Mouse (Mus musculus): ENCODE data around the gene Prr15l. TPM values are rescaled to one million over a fixed set of nuclear protein-coding genes. Genes with fewer than 3 reads are reported as not detected.

The Prr15l gene
- 76.5 and 88.2 TPM in 2 replicates for polyA plus RNA-seq (2015; fragmentation: Nextera tagmentation; extraction: Ambion mirVana)

- H3K36me3 ChIP-seq (ENCODE audit: insufficient read depth, low read length), result no peaks in the 10 kb centered on the region
- WGBS, result 60% methylated on average over 2 of the region's 2 CpGs
- H3K9ac ChIP-seq (ENCODE audit: low read depth, low read length), result peak within 1 kb of the TSS; percentile 65
- H3K4me2 ChIP-seq (ENCODE audit: low read length), result peak within 1 kb of the TSS; percentile 55
- peak within 1 kb of the TSS; percentile 34 for H3K4me3 ChIP-seq (replicated peaks; ENCODE audit: low read depth, low read length)
- ATAC-seq (replicated peaks; ENCODE audit: low FRiP score, low read depth) (no peak), DNase-seq (ENCODE audit: low spot score) (no peak)
- H3K4me1 ChIP-seq (replicated peaks; ENCODE audit: insufficient read depth, low read length), result 0 out of 2 replicates have a peak, but pooled peaks cover 13% of the 10 kb centered on the region
- H3K9me3 ChIP-seq (replicated peaks; ENCODE audit: low read length), result no peaks in the 10 kb centered on the region
- H3K27me3 ChIP-seq (ENCODE audit: insufficient read depth, low read length), result no peaks in the 10 kb centered on the region
- TF ChIP-seq CTCF (IDR thresholded peaks at IDR 0.05; ENCODE audit: low read depth), result no peak
- peak within 1 kb of the TSS; percentile 97 for H3K27ac ChIP-seq
Observed at GRCm38 (mm10) chr11:96928088-96928487, at the start of gene Prr15l. Prr15l (plus strand) TSS chr11:96928104.

GRCm38 (mm10) chr11:96878715-96879114 is 49.2 kb upstream of the Prr15l start:
- no peak for TF ChIP-seq CTCF (IDR thresholded peaks at IDR 0.05; ENCODE audit: low read depth)
- 66% methylated on average over 3 of the region's 3 CpGs for WGBS
- DNase-seq (ENCODE audit: low spot score) (no peak), ATAC-seq (replicated peaks; ENCODE audit: low FRiP score, low read depth) (no peak)
- H3K9me3 ChIP-seq (replicated peaks; ENCODE audit: low read length), result no peaks in the 10 kb centered on the region
- H3K4me2 ChIP-seq (ENCODE audit: low read length), result no peak overlapping the region
- no peak overlapping the region for H3K4me3 ChIP-seq (replicated peaks; ENCODE audit: low read depth, low read length)
- H3K27me3 ChIP-seq (ENCODE audit: insufficient read depth, low read length), result no peaks in the 10 kb centered on the region
- H3K4me1 ChIP-seq (replicated peaks; ENCODE audit: insufficient read depth, low read length), result peaks cover 6% of the 10 kb centered on the region; the same call in 1 of the 2 replicates
- no peak overlapping the region for H3K27ac ChIP-seq
- H3K9ac ChIP-seq (ENCODE audit: low read depth, low read length), result no peak overlapping the region
- no peaks in the 10 kb centered on the region for H3K36me3 ChIP-seq (ENCODE audit: insufficient read depth, low read length)

- WGBS, result 39% methylated on average over 7 of the region's 7 CpGs
- TF ChIP-seq CTCF (IDR thresholded peaks at IDR 0.05; ENCODE audit: low read depth), result no peak
Observed at GRCm38 (mm10) chr11:96879359-96879758, 48.5 kb upstream of the Prr15l start.

GRCm38 (mm10) chr11:96880296-96880695 is 47.6 kb upstream of the Prr15l start:
- no peak overlapping the region for H3K4me2 ChIP-seq (ENCODE audit: low read length)
- H3K36me3 ChIP-seq (ENCODE audit: insufficient read depth, low read length), result no peaks in the 10 kb centered on the region
- H3K27me3 ChIP-seq (ENCODE audit: insufficient read depth, low read length), result no peaks in the 10 kb centered on the region
- TF ChIP-seq CTCF (IDR thresholded peaks at IDR 0.05; ENCODE audit: low read depth), result no peak
- 83% methylated on average over 9 of the region's 9 CpGs for WGBS
- no peak overlapping the region for H3K4me3 ChIP-seq (replicated peaks; ENCODE audit: low read depth, low read length)
- H3K9ac ChIP-seq (ENCODE audit: low read depth, low read length), result no peak overlapping the region
- DNase-seq (ENCODE audit: low spot score), result no peak
- H3K4me1 ChIP-seq (replicated peaks; ENCODE audit: insufficient read depth, low read length), result peaks cover 6% of the 10 kb centered on the region; the same call in 1 of the 2 replicates
- no peaks in the 10 kb centered on the region for H3K9me3 ChIP-seq (replicated peaks; ENCODE audit: low read length)
- no peak for ATAC-seq (replicated peaks; ENCODE audit: low FRiP score, low read depth)
- H3K27ac ChIP-seq, result no peak overlapping the region

More at GRCm38 (mm10) chr11:96879359-96879758, 48.5 kb upstream of the Prr15l start:
- no peaks in the 10 kb centered on the region for H3K9me3 ChIP-seq (replicated peaks; ENCODE audit: low read length)
- H3K4me1 ChIP-seq (replicated peaks; ENCODE audit: insufficient read depth, low read length), result peaks cover 6% of the 10 kb centered on the region; the same call in 1 of the 2 replicates
- no peak overlapping the region for H3K4me2 ChIP-seq (ENCODE audit: low read length)
- H3K36me3 ChIP-seq (ENCODE audit: insufficient read depth, low read length), result no peaks in the 10 kb centered on the region
- H3K4me3 ChIP-seq (replicated peaks; ENCODE audit: low read depth, low read length), result no peak overlapping the region
- no peak for ATAC-seq (replicated peaks; ENCODE audit: low FRiP score, low read depth)
- no peak overlapping the region for H3K27ac ChIP-seq
- H3K27me3 ChIP-seq (ENCODE audit: insufficient read depth, low read length), result no peaks in the 10 kb centered on the region
- no peak overlapping the region for H3K9ac ChIP-seq (ENCODE audit: low read depth, low read length)
- no peak for DNase-seq (ENCODE audit: low spot score)

- ATAC-seq (replicated peaks; ENCODE audit: low FRiP score, low read depth) (no peak), DNase-seq (ENCODE audit: low spot score) (no peak)
- H3K4me3 ChIP-seq (replicated peaks; ENCODE audit: low read depth, low read length), result no peak overlapping the region
- no peaks in the 10 kb centered on the region for H3K9me3 ChIP-seq (replicated peaks; ENCODE audit: low read length)
- no peak overlapping the region for H3K27ac ChIP-seq
- H3K9ac ChIP-seq (ENCODE audit: low read depth, low read length), result 0 out of 2 replicates have a peak overlapping the region, but pooled peaks have one; percentile 14
- no peaks in the 10 kb centered on the region for H3K27me3 ChIP-seq (ENCODE audit: insufficient read depth, low read length)
- 39% methylated on average over 5 of the region's 5 CpGs for WGBS
- no peaks in the 10 kb centered on the region for H3K36me3 ChIP-seq (ENCODE audit: insufficient read depth, low read length)
- H3K4me1 ChIP-seq (replicated peaks; ENCODE audit: insufficient read depth, low read length), result no peaks in the 10 kb centered on the region
- no peak for TF ChIP-seq CTCF (IDR thresholded peaks at IDR 0.05; ENCODE audit: low read depth)
- H3K4me2 ChIP-seq (ENCODE audit: low read length), result no peak overlapping the region
Observed at GRCm38 (mm10) chr11:96885901-96886340, 42.0 kb upstream of the Prr15l start.

- Histone ChIP-seq H3K27ac (no peak overlapping the region), H3K4me1 (replicated peaks; ENCODE audit: insufficient read depth, low read length) (no peaks in the 10 kb centered on the region), H3K9ac (ENCODE audit: low read depth, low read length) (no peak overlapping the region), H3K36me3 (ENCODE audit: insufficient read depth, low read length) (no peaks in the 10 kb centered on the region), H3K4me3 (replicated peaks; ENCODE audit: low read depth, low read length) (no peak overlapping the region), H3K27me3 (ENCODE audit: insufficient read depth, low read length) (no peaks in the 10 kb centered on the region), H3K9me3 (replicated peaks; ENCODE audit: low read length) (no peaks in the 10 kb centered on the region), H3K4me2 (ENCODE audit: low read length) (no peak overlapping the region)
- no peak for TF ChIP-seq CTCF (IDR thresholded peaks at IDR 0.05; ENCODE audit: low read depth)
- ATAC-seq (replicated peaks; ENCODE audit: low FRiP score, low read depth) (no peak), DNase-seq (ENCODE audit: low spot score) (no peak)
- WGBS, result 75% methylated on average over 8 of the region's 8 CpGs
Observed at GRCm38 (mm10) chr11:96886942-96887546, 40.9 kb upstream of the Prr15l start.

All from kidney, postnatal 0 days (tissue).